Mouse (Mus musculus): ENCODE measurements around the gene Dhx34. TPM values are rescaled to one million over a fixed set of nuclear protein-coding genes. Genes with fewer than 3 reads are reported as not detected.

The Dhx34 gene
- total RNA-seq (2012; rRNA removed) (5.8 and 6.0 TPM in 2 replicates), polyA plus RNA-seq (2012; ENCODE audit: insufficient read depth in 1 of 2, insufficient read length in 2 of 2, low read depth in 1 of 2, low replicate concordance in 2 of 2, missing spikeins in 1 of 2) (10 to 100 TPM in 1 of 2 experiments, not detected in 1; 13.6 TPM)

DNA sequence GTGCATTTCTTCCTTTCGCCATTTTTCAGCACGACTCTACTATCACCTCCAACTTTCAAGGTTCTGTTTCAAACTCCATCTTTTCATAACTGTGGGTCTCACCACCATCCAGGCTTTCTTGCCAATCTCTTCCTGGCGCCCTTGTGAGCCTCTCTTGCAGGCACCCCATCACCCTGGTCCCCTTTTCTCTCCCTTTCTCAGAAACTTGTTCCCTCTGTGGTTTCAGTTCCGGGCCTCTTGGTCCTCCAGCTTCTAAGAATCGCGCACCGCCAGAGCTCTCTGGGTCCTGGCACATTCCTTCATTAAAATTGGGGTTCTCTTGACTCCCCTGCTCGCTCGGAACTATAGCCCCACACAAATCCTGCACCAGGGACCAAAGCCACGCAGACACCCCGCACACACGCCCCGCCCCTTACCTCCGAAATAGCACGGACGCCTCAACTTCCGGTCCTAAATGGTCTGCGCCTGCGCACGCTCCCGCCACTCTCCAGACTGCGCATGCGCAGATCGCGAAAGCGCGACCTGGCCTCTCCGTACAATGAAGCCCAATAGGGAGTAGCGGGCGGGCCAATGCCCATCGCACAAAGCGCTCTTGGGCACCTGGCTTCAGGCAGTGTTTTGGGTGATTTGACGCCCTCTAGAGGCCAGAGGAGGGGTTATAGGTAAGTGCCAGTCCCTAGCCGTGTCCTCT, at the start of gene Dhx34:
Gene Dhx34, minus strand, starts transcription at position 456 of the 691 bp plus-strand sequence.
- peaks cover 2% of the 10 kb centered on the region; the same call in 1 of the 2 replicates for H3K79me2 ChIP-seq (ENCODE audit: control insufficient read depth, insufficient read depth, low read length, poor library complexity)
- H3K27ac ChIP-seq (ENCODE audit: control insufficient read depth, low read depth, low read length), result peak within 1 kb of the TSS; percentile 70
- TF ChIP-seq TBP (IDR thresholded peaks at IDR 0.05; ENCODE audit: low read depth, low read length), result peak; percentile 64
- TF ChIP-seq CTCF (IDR thresholded peaks at IDR 0.05 in 2 of 3, conservative IDR thresholded peaks at IDR 0.05 in 1 of 3; ENCODE audit: control insufficient read depth in 1 of 3, insufficient read depth in 1 of 3, low read depth in 2 of 3, low read length in 3 of 3, poor library complexity in 1 of 3, severe bottlenecking in 1 of 3), result peak; percentile 49 to 64 (median 61)
- peak; percentile 86 for TF ChIP-seq NELFE (IDR thresholded peaks at IDR 0.05; ENCODE audit: low read depth, low read length)
- TF ChIP-seq POLR2A (IDR thresholded peaks at IDR 0.05; ENCODE audit: control insufficient read depth in 1 of 2, insufficient read depth in 1 of 2, low read depth in 1 of 2, low read length in 2 of 2, poor library complexity in 1 of 2), result peak; percentile 72 to 92; a peak in 3 of 4 replicates
- TF ChIP-seq MXI1 (IDR thresholded peaks at IDR 0.05; ENCODE audit: low read depth, low read length), result peak; percentile 76
- no peak for TF ChIP-seq MAZ (IDR thresholded peaks at IDR 0.05; ENCODE audit: low read depth, low read length)
- TF ChIP-seq POLR2AphosphoS2 (IDR thresholded peaks at IDR 0.05; ENCODE audit: low read length), result peak; percentile 88; the same call in 1 of the 2 replicates
- TF ChIP-seq TCF12 (IDR thresholded peaks at IDR 0.05; ENCODE audit: low read depth, low read length), result peak; percentile 55; the same call in 1 of the 2 replicates
- TF ChIP-seq MYB (IDR thresholded peaks at IDR 0.05; ENCODE audit: low read depth, low read length), result no peak
- peak; percentile 82 for TF ChIP-seq HCFC1 (IDR thresholded peaks at IDR 0.05; ENCODE audit: low read depth, low read length)
- TF ChIP-seq ELF1 (IDR thresholded peaks at IDR 0.05; ENCODE audit: low read depth, low read length), result peak; percentile 94
- TF ChIP-seq NRF1 (IDR thresholded peaks at IDR 0.05; ENCODE audit: insufficient read depth, low read depth, low read length, poor library complexity, severe bottlenecking), result peak; percentile 96
- peak; percentile 54; the same call in 1 of the 2 replicates for TF ChIP-seq SIN3A (IDR thresholded peaks at IDR 0.05; ENCODE audit: low read length)
- TF ChIP-seq ZMIZ1 (IDR thresholded peaks at IDR 0.05; ENCODE audit: low read depth, low read length), result peak; percentile 26; the same call in 1 of the 2 replicates
- TF ChIP-seq MYC (IDR thresholded peaks at IDR 0.05; ENCODE audit: low read depth, low read length), result 0 out of 2 replicates have a peak, but pooled peaks have one; percentile 17
- no peak for TF ChIP-seq RCOR1 (IDR thresholded peaks at IDR 0.05; ENCODE audit: low read depth, low read length)
- TF ChIP-seq POLR2AphosphoS5 (IDR thresholded peaks at IDR 0.05; ENCODE audit: borderline replicate concordance, low read depth, low read length), result no peak
- peak; percentile 98 for DNase-seq (ENCODE audit: low read depth, low spot score)
- no peaks in the 10 kb centered on the region for H3K27me3 ChIP-seq (ENCODE audit: control insufficient read depth in 1 of 2, insufficient read depth in 2 of 2, low read length in 2 of 2)
- H3K36me3 ChIP-seq (ENCODE audit: control insufficient read depth in 1 of 2, insufficient read depth in 2 of 2, low read length in 2 of 2), result peaks cover 0 to 6% of the 10 kb centered on the region in 2 experiments; a peak in 2 of 4 replicates
- peak within 1 kb of the TSS; percentile 88 for H3K9ac ChIP-seq (ENCODE audit: control insufficient read depth, low read depth, low read length, poor library complexity, severe bottlenecking)
- peaks cover 3 to 5% of the 10 kb centered on the region in 2 experiments; a peak in 3 of 4 replicates for H3K4me1 ChIP-seq (ENCODE audit: control insufficient read depth in 1 of 2, insufficient read depth in 2 of 2, low read length in 2 of 2)
- H3K4me3 ChIP-seq (ENCODE audit: control insufficient read depth in 1 of 2, insufficient read depth in 1 of 2, low read depth in 2 of 2, low read length in 2 of 2), result peak within 1 kb of the TSS; percentile 61 to 82
- no peaks in the 10 kb centered on the region for H3K9me3 ChIP-seq (replicated peaks; ENCODE audit: insufficient read depth, low read length)

GRCm38 (mm10) chr7:16271139-16271538, 49.3 kb upstream of the Dhx34 start:
- Histone ChIP-seq H3K4me1 (ENCODE audit: control insufficient read depth in 1 of 2, insufficient read depth in 2 of 2, low read length in 2 of 2) (peaks cover 2 to 21% of the 10 kb centered on the region in 2 experiments), H3K9me3 (replicated peaks; ENCODE audit: insufficient read depth, low read length) (no peaks in the 10 kb centered on the region), H3K27ac (ENCODE audit: control insufficient read depth, low read depth, low read length) (no peak overlapping the region), H3K27me3 (ENCODE audit: control insufficient read depth in 1 of 2, insufficient read depth in 2 of 2, low read length in 2 of 2) (no peaks in the 10 kb centered on the region), H3K4me3 (ENCODE audit: control insufficient read depth in 1 of 2, insufficient read depth in 1 of 2, low read depth in 2 of 2, low read length in 2 of 2) (no peak overlapping the region), H3K79me2 (ENCODE audit: control insufficient read depth, insufficient read depth, low read length, poor library complexity) (peaks cover 34% of the 10 kb centered on the region), H3K9ac (ENCODE audit: control insufficient read depth, low read depth, low read length, poor library complexity, severe bottlenecking) (no peak overlapping the region), H3K36me3 (ENCODE audit: control insufficient read depth in 1 of 2, insufficient read depth in 2 of 2, low read length in 2 of 2) (peaks cover 0 to 12% of the 10 kb centered on the region in 2 experiments; a peak in 2 of 4 replicates)
- DNase-seq (ENCODE audit: low read depth, low spot score), result no peak
- no peak for TF ChIP-seq GABPA (IDR thresholded peaks at IDR 0.05; ENCODE audit: low read depth, low read length)
- no peak for TF ChIP-seq HCFC1 (IDR thresholded peaks at IDR 0.05; ENCODE audit: low read depth, low read length)
- TF ChIP-seq E2F4 (IDR thresholded peaks at IDR 0.05; ENCODE audit: borderline replicate concordance, low read depth, low read length), result no peak
- no peak for TF ChIP-seq NRF1 (IDR thresholded peaks at IDR 0.05; ENCODE audit: insufficient read depth, low read depth, low read length, poor library complexity, severe bottlenecking)

Measured in MEL (cell line).